Mouse (Mus musculus) kidney, postnatal 36 days (tissue): ENCODE measurements around the gene Vstm2l.
A peak's percentile ranks its signal among the peaks of the same experiment; 100 is the strongest.

Source experiments
- DNase-seq, 2 experiments: peaks; one replicate each; pipeline ENCODE4 v3.0.0; 2021 to 2022; ENCODE audit warnings: mixed read lengths in 2 of 2

Vstm2l gene

DNA sequence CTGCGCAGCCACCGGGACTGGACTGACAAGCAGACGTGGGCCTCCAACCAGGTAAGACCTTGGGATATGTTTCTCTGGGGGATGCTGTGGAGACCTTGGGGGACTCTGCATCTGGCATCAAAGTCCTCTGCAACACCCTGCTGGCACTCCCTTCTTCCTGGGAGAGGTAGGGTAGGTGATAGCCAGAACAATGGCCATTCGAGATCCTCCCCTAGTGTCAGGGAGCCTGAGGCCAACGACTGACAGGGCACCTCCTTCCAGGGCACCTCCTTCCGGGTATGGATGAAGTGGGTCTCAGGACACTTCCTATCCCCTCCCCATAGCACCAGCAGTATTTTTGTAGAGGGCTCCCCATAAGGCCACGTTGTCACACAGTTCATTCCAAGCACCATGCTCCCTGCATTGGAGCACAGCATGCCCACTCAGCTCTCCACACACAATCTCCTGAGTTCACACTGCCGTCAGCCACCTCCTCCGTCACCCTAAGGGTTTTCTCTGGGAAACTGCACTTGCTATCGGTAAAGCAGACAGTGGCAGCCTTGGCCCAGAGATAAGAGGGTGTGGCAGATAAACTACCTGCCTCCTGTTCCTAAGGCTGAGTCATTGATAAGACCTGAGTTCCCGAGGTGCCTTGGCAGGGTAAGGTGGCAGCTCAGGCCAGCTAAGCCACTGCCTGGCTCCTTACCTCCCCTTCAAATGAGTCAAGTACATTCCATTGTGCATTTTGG lies 21.2 kb downstream of the Vstm2l start:
- no peak for DNase-seq

DNA sequence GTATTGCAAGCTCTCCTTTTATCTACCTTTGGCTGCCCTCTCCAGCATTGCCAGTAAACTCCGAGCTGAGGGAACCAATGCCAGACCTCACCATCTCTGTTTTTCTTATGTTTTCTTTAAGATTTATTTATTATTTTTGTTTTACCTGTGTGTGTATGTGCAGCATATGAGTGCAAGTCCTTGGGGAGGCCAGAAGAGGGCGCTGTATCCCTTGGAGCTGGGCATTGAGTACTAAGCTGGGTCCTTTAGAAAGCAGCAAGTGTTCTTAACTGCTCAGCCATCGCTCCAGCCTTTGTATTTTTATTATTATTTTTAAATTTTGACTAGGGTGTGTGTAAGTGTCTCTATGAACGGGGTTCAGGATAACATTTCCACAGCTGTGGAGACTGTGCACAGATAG lies 22.2 kb downstream of the Vstm2l start:
- DNase-seq: no peak

- no peak for DNase-seq
Measured at GRCm38 (mm10) chr2:157940586-157941185, 26.2 kb downstream of the Vstm2l start.

DNA sequence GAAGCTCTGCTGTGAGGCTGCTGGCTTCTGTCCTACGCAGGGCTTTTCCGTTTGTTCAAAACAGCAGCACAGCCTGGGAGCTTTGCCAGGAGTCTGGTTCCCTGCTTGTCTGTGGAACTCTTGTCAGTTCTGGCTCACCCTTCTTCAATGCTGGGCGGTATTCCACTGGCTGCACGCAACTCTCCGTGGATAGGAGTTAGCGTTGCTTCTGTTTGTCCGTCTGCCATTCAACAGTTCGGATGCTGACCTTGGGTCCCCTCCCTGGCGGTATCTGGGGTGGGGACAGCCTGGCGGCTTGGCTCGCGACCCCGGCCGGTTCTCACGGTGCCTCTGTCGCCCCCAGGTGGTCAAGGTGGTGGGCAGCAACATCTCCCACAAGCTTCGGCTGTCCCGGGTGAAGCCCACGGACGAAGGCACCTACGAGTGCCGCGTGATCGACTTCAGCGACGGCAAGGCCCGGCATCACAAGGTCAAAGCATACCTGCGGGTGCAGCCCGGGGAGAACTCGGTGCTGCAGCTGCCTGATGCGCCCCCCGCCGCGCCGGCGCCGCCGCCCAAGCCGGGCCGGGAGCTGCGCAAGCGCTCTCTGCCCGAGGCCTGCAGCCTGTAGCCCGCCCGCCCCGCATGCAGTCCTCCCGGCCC lies 29.2 kb downstream of the Vstm2l start:
- peak; percentile 81 to 88 for DNase-seq

DNA sequence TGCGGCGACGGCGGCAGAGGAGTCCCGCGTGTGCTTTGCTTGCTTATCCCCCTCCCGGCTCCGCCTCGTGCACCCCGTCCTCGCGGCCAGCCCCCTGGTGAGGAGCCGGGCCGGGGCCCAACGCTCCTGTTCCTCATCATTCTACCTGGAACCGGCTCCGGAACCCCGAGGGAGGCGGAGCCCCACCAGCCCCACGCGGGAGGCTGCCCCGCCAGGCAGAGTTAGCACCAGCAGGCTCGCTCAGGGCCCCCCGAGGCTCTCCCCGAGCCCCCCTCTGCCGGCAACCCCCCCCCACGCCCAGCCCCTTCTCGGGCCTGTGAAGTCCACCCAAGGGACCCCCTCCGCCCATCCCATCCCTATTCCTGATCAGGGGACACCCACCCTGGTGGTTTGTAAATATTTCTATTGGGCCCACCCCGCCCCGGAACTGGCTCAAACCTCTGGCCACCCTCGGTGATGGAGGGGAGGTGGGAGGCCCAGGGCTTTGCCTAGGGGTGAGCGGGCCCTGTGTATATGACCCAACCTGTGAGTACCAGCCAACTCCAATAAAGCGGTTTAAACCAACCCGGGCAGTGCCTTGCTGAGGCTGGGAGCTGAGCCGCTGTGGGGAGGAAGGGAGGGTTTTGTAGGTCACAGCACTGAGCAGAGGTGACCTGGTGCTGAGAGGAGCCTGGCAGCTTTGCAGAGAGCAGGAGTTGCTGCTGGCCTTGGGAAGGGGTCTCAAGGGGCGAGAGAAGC lies 29.9 kb downstream of the Vstm2l start:
- DNase-seq: peak; percentile 52 to 59

DNA sequence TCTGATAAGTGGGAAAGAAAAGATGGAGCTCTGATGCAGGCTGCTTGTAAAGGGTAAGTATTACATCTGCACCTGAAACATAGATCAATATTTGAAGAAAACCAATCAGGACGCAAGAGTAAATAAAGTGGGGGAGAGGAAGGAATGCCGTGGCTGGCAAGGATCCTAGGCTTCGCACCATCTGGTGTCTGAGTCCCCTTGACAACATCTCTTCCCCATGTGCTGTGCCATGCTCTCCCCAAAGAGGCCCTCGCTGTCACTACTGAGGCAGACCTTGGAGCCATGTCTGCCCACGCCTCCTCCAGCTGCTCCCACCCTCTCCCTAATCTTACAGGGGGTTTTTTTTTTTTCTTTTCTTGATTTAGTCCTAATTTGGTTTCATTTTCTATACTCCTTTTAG lies 39.5 kb downstream of the Vstm2l start:
- DNase-seq: no peak

DNA sequence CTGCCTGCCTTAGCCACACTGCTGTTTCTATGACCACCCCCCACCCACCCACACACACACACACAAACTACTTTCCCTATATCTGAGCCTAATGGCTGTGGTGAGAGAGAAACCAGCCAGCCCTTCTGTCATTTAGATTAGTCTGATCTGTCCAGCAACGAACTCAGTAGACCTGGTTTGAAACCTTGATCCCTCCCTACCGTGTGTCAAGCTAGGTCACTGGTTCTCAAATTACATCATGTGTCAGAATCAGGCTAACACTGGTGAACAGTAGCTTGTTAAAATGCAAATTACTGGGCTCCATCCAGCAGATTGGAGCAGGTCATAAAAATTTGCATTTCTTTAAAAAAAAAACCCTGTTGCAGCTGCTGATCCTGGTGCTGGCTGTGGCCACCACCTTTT lies 43.3 kb downstream of the Vstm2l start:
- peak in 1 of 2 experiments; percentile 34 for DNase-seq

GRCm38 (mm10) chr2:157967856-157968255 lies 53.4 kb downstream of the Vstm2l start:
- DNase-seq: no peak

- no peak for DNase-seq
Measured at GRCm38 (mm10) chr2:157970124-157970523, 55.7 kb downstream of the Vstm2l start.

DNA sequence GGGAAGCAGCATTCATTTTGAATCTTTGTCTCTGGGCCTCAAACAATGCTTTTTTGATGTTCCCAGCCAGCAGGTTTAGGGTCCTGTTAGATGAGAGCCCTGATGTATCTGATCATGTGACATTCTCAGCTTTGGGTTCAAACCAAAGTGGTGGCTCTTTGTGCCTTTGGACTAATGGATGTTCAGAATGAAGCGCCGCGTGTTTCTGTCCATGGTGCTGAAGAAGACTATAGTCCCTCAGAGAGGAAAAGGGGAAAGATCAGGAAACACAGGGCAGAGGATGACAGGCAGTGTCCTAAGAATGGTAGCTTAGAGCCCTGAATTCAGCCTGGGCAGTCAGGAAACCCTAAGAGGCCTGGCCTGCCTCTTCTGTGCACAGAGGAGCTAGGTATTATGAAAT lies 56.2 kb downstream of the Vstm2l start:
- DNase-seq: peak; percentile 51 to 81

GRCm38 (mm10) chr2:157974604-157975501 lies 60.4 kb downstream of the Vstm2l start:
- DNase-seq: no peak

- no peak for DNase-seq
Measured at GRCm38 (mm10) chr2:157975595-157975994, 61.1 kb downstream of the Vstm2l start.

GRCm38 (mm10) chr2:157979241-157979640 lies 64.8 kb downstream of the Vstm2l start:
- DNase-seq: no peak

DNA sequence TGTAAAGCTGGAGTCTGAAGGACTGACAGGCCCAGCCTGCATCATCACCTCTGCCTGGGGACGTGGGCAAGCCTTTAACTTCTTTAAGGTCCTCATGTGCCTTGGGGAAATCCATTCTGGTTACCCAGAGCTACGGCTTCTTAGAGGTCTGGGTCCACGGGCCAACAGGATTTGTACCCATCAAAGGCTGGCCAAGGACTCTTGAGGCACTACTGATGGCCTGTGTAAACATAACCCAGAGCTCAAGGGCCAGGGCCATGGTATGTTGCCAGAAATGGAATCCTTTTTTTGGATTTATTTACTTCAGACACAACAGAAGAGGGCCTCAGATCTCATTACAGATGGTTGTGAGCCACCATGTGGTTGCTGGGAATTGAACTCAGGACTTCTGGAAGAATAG lies 68.3 kb downstream of the Vstm2l start:
- no peak for DNase-seq

- DNase-seq: no peak
Measured at GRCm38 (mm10) chr2:157983276-157983675, 68.8 kb downstream of the Vstm2l start.

DNA sequence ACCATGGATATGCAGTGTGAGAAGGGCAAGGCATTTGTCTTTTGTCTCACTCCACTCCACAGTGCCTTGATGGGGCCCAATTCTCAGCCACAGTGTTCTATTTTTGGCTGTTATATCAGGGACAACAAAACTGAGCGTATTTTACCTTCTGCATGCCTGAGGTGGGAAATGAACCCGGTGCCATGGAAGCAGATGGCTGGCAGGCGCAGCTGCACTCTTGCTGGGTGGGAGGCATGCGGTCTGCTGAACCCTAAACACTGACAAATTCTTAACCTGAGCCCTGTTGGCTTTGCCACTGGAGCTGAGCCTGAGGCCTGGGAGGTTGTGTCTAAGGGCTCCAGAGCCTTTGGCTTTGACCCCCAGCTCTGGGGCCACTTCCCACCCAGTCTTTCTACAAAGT lies 71.2 kb downstream of the Vstm2l start:
- no peak for DNase-seq

DNA sequence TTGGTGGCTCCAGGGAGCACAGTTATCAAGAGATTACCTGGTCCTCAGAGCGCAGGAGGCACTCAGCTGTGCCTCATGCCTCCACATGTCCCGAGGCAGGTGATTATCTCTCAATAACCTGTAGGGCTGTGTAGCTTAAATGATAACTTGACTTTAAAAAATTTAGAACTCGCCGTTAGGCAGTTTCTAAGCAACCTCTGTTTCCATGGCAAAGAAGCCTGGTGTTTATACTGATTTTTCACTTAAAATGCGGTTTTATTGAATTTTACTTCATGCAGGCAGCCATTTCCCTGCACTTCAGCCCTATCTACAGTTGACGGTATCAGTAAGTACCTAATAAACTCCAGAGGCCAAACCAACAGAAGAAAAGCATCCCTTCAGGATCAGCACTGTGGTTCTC lies 71.8 kb downstream of the Vstm2l start:
- DNase-seq: no peak

- no peak for DNase-seq
Measured at GRCm38 (mm10) chr2:157988416-157989190, 74.2 kb downstream of the Vstm2l start.

DNA sequence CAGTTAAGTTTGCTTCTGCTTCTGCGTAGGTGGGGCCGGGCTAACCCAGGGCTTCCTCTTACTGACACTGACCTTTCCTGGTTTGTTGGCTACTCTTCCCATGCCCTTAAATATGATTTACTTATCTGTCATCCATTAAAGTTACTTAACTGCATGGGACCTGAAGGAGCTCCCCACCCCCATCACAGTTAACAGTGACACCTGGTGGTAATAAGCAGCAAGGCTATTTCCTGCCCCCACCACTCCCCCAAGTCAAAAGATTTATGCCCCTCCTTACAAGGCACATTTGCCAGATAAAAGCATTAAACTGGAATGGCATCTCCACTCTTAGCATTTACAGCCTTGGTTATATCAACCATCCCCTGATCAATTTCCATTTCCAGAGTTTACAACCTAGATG lies 75.5 kb downstream of the Vstm2l start:
- DNase-seq: peak; percentile 10 to 30

- no peak for DNase-seq
Measured at GRCm38 (mm10) chr2:157991026-157991425, 76.6 kb downstream of the Vstm2l start.

- DNase-seq: peak; percentile 56 to 67
Measured at GRCm38 (mm10) chr2:157992501-157992900, 78.0 kb downstream of the Vstm2l start.
